ENCODE assay signal across 12 mouse cellular contexts in the genomic region with DNA sequence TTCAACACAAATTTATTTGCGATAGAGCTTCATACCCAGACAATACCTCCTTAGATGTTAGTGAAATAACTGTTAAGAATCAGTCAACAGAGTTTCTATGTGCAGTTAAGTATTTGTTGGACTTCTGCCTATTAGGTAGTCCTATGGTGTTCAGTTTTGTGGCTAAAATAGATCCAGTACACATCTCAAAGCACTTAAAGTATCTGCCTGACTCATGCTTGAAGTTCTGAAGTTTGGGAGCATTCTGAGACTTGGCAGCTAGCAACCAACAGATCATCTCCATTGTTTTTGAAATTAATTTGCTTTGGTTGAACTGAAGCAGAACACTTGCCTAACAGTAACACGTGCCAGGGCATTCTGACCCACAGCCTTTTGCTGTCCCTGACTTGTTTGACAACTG. TPM values are rescaled to one million over a fixed set of nuclear protein-coding genes. Genes with fewer than 3 reads are reported as not detected.
DNase-seq lines count a peak whose midpoint lies in the region; ATAC-seq lines count a peak whose summit lies in the region.
"Had no signal": no experiment of that assay in that cellular context is flagged by ENCODE, and none has a peak within 500 bp of the region (broad histone marks: within the 10 kb centered on the region; RNA-seq: fewer than 3 reads in every experiment).

No protein-coding gene starts in this region.

- H3K9me3 ChIP-seq in heart, embryonic 12.5 days (replicated peaks): no peaks in the 10 kb centered on the region
- H3K9me3 ChIP-seq in liver, embryonic 11.5 days (ENCODE audit: control insufficient read depth, low read length): no peaks in the 10 kb centered on the region
- H3K9me3 ChIP-seq in liver, embryonic 16.5 days (replicated peaks; ENCODE audit: control insufficient read depth, low read length): no peaks in the 10 kb centered on the region
- H3K9me3 ChIP-seq: embryonic facial prominence, embryonic 12.5 days had no signal

- 81% methylated on average over 2 of the region's 2 CpGs for WGBS in heart, embryonic 12.5 days
- 90% methylated on average over 2 of the region's 2 CpGs for WGBS in liver, embryonic 11.5 days
- WGBS in liver, embryonic 16.5 days (ENCODE audit: insufficient replicate concordance): 93% methylated on average over 2 of the region's 2 CpGs

- no peak overlapping the region for H3K4me2 ChIP-seq in heart, embryonic 12.5 days
- H3K4me2 ChIP-seq in liver, embryonic 11.5 days: no peak overlapping the region
- no peak overlapping the region for H3K4me2 ChIP-seq in liver, embryonic 16.5 days (ENCODE audit: low read depth, low read length)

- ATAC-seq in heart, embryonic 12.5 days (ENCODE audit: insufficient number of reproducible peaks, low FRiP score): no peak
- no peak for ATAC-seq in liver, embryonic 11.5 days (replicated peaks; ENCODE audit: low FRiP score)
- ATAC-seq in liver, embryonic 16.5 days (ENCODE audit: low read depth): no peak
- ATAC-seq: forebrain, embryonic 16.5 days had no signal

- H3K27me3 ChIP-seq in heart, embryonic 12.5 days (replicated peaks): no peaks in the 10 kb centered on the region
- no peaks in the 10 kb centered on the region for H3K27me3 ChIP-seq in liver, embryonic 11.5 days (replicated peaks; ENCODE audit: control insufficient read depth, insufficient read depth, low read length)
- no peaks in the 10 kb centered on the region for H3K27me3 ChIP-seq in liver, embryonic 16.5 days (ENCODE audit: control insufficient read depth, insufficient read depth, low read depth, low read length)
- H3K27me3 ChIP-seq: embryonic facial prominence, embryonic 12.5 days had no signal

- H3K27ac ChIP-seq in heart, embryonic 12.5 days (ENCODE audit: poor library complexity, severe bottlenecking): peak overlapping the region; percentile 85
- H3K27ac ChIP-seq in liver, embryonic 11.5 days (ENCODE audit: low read depth, low read length): 0 out of 2 replicates have a peak overlapping the region, but pooled peaks have one; percentile 28
- peak overlapping the region; percentile 51 for H3K27ac ChIP-seq in liver, embryonic 16.5 days (ENCODE audit: low read length)
- H3K27ac ChIP-seq: embryonic facial prominence, embryonic 12.5 days had no signal

- no peak overlapping the region for H3K9ac ChIP-seq in heart, embryonic 12.5 days
- no peak overlapping the region for H3K9ac ChIP-seq in liver, embryonic 11.5 days (ENCODE audit: low read depth, low read length)
- no peak overlapping the region for H3K9ac ChIP-seq in liver, embryonic 16.5 days (ENCODE audit: low read depth, low read length)
- H3K9ac ChIP-seq: embryonic facial prominence, embryonic 12.5 days had no signal

- H3K4me3 ChIP-seq in heart, embryonic 12.5 days: no peak overlapping the region
- no peak overlapping the region for H3K4me3 ChIP-seq in liver, embryonic 11.5 days (ENCODE audit: low read depth, low read length)
- no peak overlapping the region for H3K4me3 ChIP-seq in liver, embryonic 16.5 days (ENCODE audit: low read depth, low read length)
- H3K4me3 ChIP-seq: embryonic facial prominence, embryonic 12.5 days had no signal

- no peaks in the 10 kb centered on the region for H3K36me3 ChIP-seq in heart, embryonic 12.5 days
- no peaks in the 10 kb centered on the region; the same call in 1 of the 2 replicates for H3K36me3 ChIP-seq in liver, embryonic 11.5 days (ENCODE audit: control insufficient read depth, insufficient read depth, low read length)
- no peaks in the 10 kb centered on the region; the same call in 1 of the 2 replicates for H3K36me3 ChIP-seq in liver, embryonic 16.5 days (ENCODE audit: control insufficient read depth, insufficient read depth)
- H3K36me3 ChIP-seq: embryonic facial prominence, embryonic 12.5 days had no signal

- H3K4me1 ChIP-seq in heart, embryonic 12.5 days (replicated peaks): peaks cover 48% of the 10 kb centered on the region
- H3K4me1 ChIP-seq in liver, embryonic 11.5 days (replicated peaks; ENCODE audit: control insufficient read depth, insufficient read depth, low read length): peaks cover 25% of the 10 kb centered on the region
- H3K4me1 ChIP-seq in liver, embryonic 16.5 days (ENCODE audit: control insufficient read depth, low read depth, low read length): peaks cover 24% of the 10 kb centered on the region

- DNase-seq in heart, adult 9 months (ENCODE audit: low spot score in 2 of 2): no peak
- DNase-seq in liver, embryonic 11.5 days (ENCODE audit: low spot score): no peak
- no peak for DNase-seq in liver
- peak; percentile 59 for DNase-seq in NIH3T3 (ENCODE audit: low read depth)
- DNase-seq in thymus, postnatal 0 days (ENCODE audit: low spot score): no peak
- no peak for DNase-seq in cerebellum, adult 11-12 months
- DNase-seq: cerebellum, adult 9-11 months; lung, postnatal 14 days had no signal

RNA-seq across cellular contexts. Expression of gene Mbnl1, which starts 59.2 kb away (rescaled TPM):
- polyA plus RNA-seq in heart, embryonic 12.5 days (2016; fragmentation: Nextera tagmentation; extraction: Ambion mirVana): 77.4 and 78.4 TPM in 2 replicates
- polyA plus RNA-seq in liver, embryonic 11.5 days (2014; fragmentation: Nextera tagmentation; extraction: Ambion mirVana): 242 and 268 TPM in 2 replicates
- 88.6 and 88.7 TPM in 2 replicates for polyA plus RNA-seq in liver, embryonic 16.5 days (2015; fragmentation: Nextera tagmentation; extraction: Ambion mirVana)
- polyA plus RNA-seq in thymus, postnatal 0 days (2015; fragmentation: Nextera tagmentation; extraction: Ambion mirVana): 224 and 235 TPM in 2 replicates

Comparison
In these comparisons a context has a peak if more than half of its experiments do, and no peak if none do; other contexts are left out.
1. H3K27ac ChIP-seq: peak in every context shown above with its lines; median percentile 85 in heart, embryonic 12.5 days; 51 in liver, embryonic 16.5 days; 28 in liver, embryonic 11.5 days.